Mouse (Mus musculus) testis, adult 2 months (tissue): ENCODE measurements around the gene Prkar2b. TPM values are rescaled to one million over a fixed set of nuclear protein-coding genes. Genes with fewer than 3 reads are reported as not detected.

Experiments used
- H3K27ac ChIP-seq: fragments of 200-500 bp; 2 replicates; pipeline ENCODE4 v1.5.1; 2012; ENCODE audit warnings: low read depth, low read length; ENCODE audit not compliant: control insufficient read depth, insufficient read depth
- H3K27me3 ChIP-seq: fragments of 200-500 bp; 2 replicates; pipeline ENCODE4 v1.6.1; 2012; ENCODE audit warnings: mild to moderate bottlenecking, low read length, moderate library complexity; ENCODE audit not compliant: control insufficient read depth, insufficient read depth
- H3K36me3 ChIP-seq: fragments of 200-500 bp; 2 replicates; pipeline ENCODE4 v1.6.1; 2012; ENCODE audit warnings: mild to moderate bottlenecking, low read length; ENCODE audit not compliant: control insufficient read depth, insufficient read depth
- H3K4me1 ChIP-seq: fragments of 200-500 bp; 2 replicates; pipeline ENCODE4 v1.6.1; 2012; ENCODE audit warnings: low read length; ENCODE audit not compliant: control insufficient read depth, insufficient read depth
- H3K4me3 ChIP-seq: fragments of 200-500 bp; 2 replicates; pipeline ENCODE4 v1.5.1; 2012; ENCODE audit warnings: low read depth, mild to moderate bottlenecking, low read length, moderate library complexity, mixed read lengths; ENCODE audit not compliant: control insufficient read depth
- CTCF ChIP-seq: fragments of 200-500 bp; IDR thresholded peaks from 2 replicates; pipeline ENCODE4 v1.5.1; 2012; ENCODE audit warnings: low read depth, mild to moderate bottlenecking, inconsistent platforms, low read length, moderate library complexity; ENCODE audit not compliant: control insufficient read depth, insufficient read depth, insufficient replicate concordance
- POLR2A ChIP-seq: fragments of 200-500 bp; IDR thresholded peaks from 2 replicates; pipeline ENCODE4 v1.6.1; 2012; ENCODE audit warnings: low read depth, mild to moderate bottlenecking, inconsistent platforms, low read length, moderate library complexity; ENCODE audit not compliant: control insufficient read depth
- polyA plus RNA-seq: library from polyadenylated mRNA; depleted of rRNA; stranded (reverse); fragments of >200 nt; gene quantifications from 2 replicates; pipeline ENCODE4 v1.2.3, GENCODE M21; 2012

The Prkar2b gene
- polyA plus RNA-seq, 1 experiment: 3.5 TPM

GRCm38 (mm10) chr12:32084601-32085000 is 23.5 kb upstream of the Prkar2b start:
- no peak for TF ChIP-seq CTCF
- TF ChIP-seq POLR2A: no peak
- no peak overlapping the region for H3K4me3 ChIP-seq
- H3K36me3 ChIP-seq: no peaks in the 10 kb centered on the region
- no peaks in the 10 kb centered on the region for H3K4me1 ChIP-seq
- H3K27me3 ChIP-seq: no peaks in the 10 kb centered on the region
- H3K27ac ChIP-seq: no peak overlapping the region

- TF ChIP-seq POLR2A (peak; percentile 27; the same call in 1 of the 2 replicates), CTCF (no peak)
Measured at GRCm38 (mm10) chr12:32080692-32081091, 19.6 kb upstream of the Prkar2b start.

GRCm38 (mm10) chr12:32077403-32077802 is 16.3 kb upstream of the Prkar2b start:
- Histone ChIP-seq H3K4me3 (no peak overlapping the region), H3K36me3 (no peaks in the 10 kb centered on the region), H3K27ac (no peak overlapping the region), H3K4me1 (0 out of 2 replicates have a peak, but pooled peaks cover 2% of the 10 kb centered on the region), H3K27me3 (no peaks in the 10 kb centered on the region)
- TF ChIP-seq POLR2A: no peak
- no peak for TF ChIP-seq CTCF

More at GRCm38 (mm10) chr12:32080692-32081091, 19.6 kb upstream of the Prkar2b start:
- no peaks in the 10 kb centered on the region for H3K27me3 ChIP-seq
- H3K27ac ChIP-seq: no peak overlapping the region
- no peaks in the 10 kb centered on the region for H3K4me1 ChIP-seq
- no peaks in the 10 kb centered on the region for H3K36me3 ChIP-seq
- peak overlapping the region; percentile 50 for H3K4me3 ChIP-seq

GRCm38 (mm10) chr12:32075831-32076715 is 15.0 kb upstream of the Prkar2b start:
- no peak overlapping the region for H3K27ac ChIP-seq
- no peak overlapping the region for H3K4me3 ChIP-seq
- TF ChIP-seq CTCF (no peak), POLR2A (no peak)
- no peaks in the 10 kb centered on the region for H3K27me3 ChIP-seq
- H3K4me1 ChIP-seq: 0 out of 2 replicates have a peak, but pooled peaks cover 2% of the 10 kb centered on the region
- H3K36me3 ChIP-seq: no peaks in the 10 kb centered on the region

- H3K27me3 ChIP-seq: no peaks in the 10 kb centered on the region
- no peak overlapping the region for H3K4me3 ChIP-seq
- no peak for TF ChIP-seq POLR2A
- TF ChIP-seq CTCF: no peak
- H3K4me1 ChIP-seq: 0 out of 2 replicates have a peak, but pooled peaks cover 2% of the 10 kb centered on the region
- H3K36me3 ChIP-seq: no peaks in the 10 kb centered on the region
- H3K27ac ChIP-seq: no peak overlapping the region
Measured at GRCm38 (mm10) chr12:32074271-32074670, 13.2 kb upstream of the Prkar2b start.

GRCm38 (mm10) chr12:32066004-32066403 is 4.9 kb upstream of the Prkar2b start:
- no peaks in the 10 kb centered on the region for H3K4me1 ChIP-seq
- no peak for TF ChIP-seq CTCF
- H3K36me3 ChIP-seq: no peaks in the 10 kb centered on the region
- H3K27ac ChIP-seq: no peak overlapping the region
- H3K27me3 ChIP-seq: no peaks in the 10 kb centered on the region
- no peak overlapping the region for H3K4me3 ChIP-seq

GRCm38 (mm10) chr12:32060247-32061089 is 628 bp downstream of the Prkar2b start:
- TF ChIP-seq CTCF (no peak), POLR2A (peak; percentile 4; the same call in 1 of the 2 replicates)
- H3K4me1 ChIP-seq: peaks cover 5% of the 10 kb centered on the region
- peak overlapping the region; percentile 93 for H3K4me3 ChIP-seq
- H3K36me3 ChIP-seq: no peaks in the 10 kb centered on the region
- H3K27ac ChIP-seq: peak overlapping the region; percentile 80
- H3K27me3 ChIP-seq: no peaks in the 10 kb centered on the region
